Mouse (Mus musculus): ENCODE measurements around the gene Gnb1l. TPM values are rescaled to one million over a fixed set of nuclear protein-coding genes. Genes with fewer than 3 reads are reported as not detected.

The Gnb1l gene
- polyA plus RNA-seq, 1 experiment, result 11.3 TPM

GRCm38 (mm10) chr16:18581623-18582205 lies 83.2 kb downstream of the Gnb1l start:
- WGBS, result 2% methylated on average over 66 of the region's 66 CpGs
- TF ChIP-seq POLR2A (IDR thresholded peaks at IDR 0.05; ENCODE audit: borderline replicate concordance, control insufficient read depth, low read depth, low read length), result no peak
- no peak for TF ChIP-seq CTCF (IDR thresholded peaks at IDR 0.05; ENCODE audit: control insufficient read depth, insufficient read depth, low read length)
- H3K4me1 ChIP-seq (ENCODE audit: control insufficient read depth, insufficient read depth, low read length), result no peaks in the 10 kb centered on the region
- no peak overlapping the region for H3K27ac ChIP-seq (ENCODE audit: control insufficient read depth, insufficient read depth, low read depth, low read length, poor library complexity)
- H3K4me3 ChIP-seq (replicated peaks; ENCODE audit: control insufficient read depth, low read depth, low read length), result no peak overlapping the region

GRCm38 (mm10) chr16:18582426-18583148 lies 84.1 kb downstream of the Gnb1l start:
- no peak overlapping the region for H3K4me3 ChIP-seq (replicated peaks; ENCODE audit: control insufficient read depth, low read depth, low read length)
- WGBS, result 4% methylated on average over 67 of the region's 67 CpGs
- TF ChIP-seq POLR2A (IDR thresholded peaks at IDR 0.05; ENCODE audit: borderline replicate concordance, control insufficient read depth, low read depth, low read length), result no peak
- TF ChIP-seq CTCF (IDR thresholded peaks at IDR 0.05; ENCODE audit: control insufficient read depth, insufficient read depth, low read length), result no peak
- no peaks in the 10 kb centered on the region for H3K4me1 ChIP-seq (ENCODE audit: control insufficient read depth, insufficient read depth, low read length)
- H3K27ac ChIP-seq (ENCODE audit: control insufficient read depth, insufficient read depth, low read depth, low read length, poor library complexity), result no peak overlapping the region

- H3K4me1 ChIP-seq (ENCODE audit: control insufficient read depth, insufficient read depth, low read length), result no peaks in the 10 kb centered on the region
- H3K4me3 ChIP-seq (replicated peaks; ENCODE audit: control insufficient read depth, low read depth, low read length), result no peak overlapping the region
- TF ChIP-seq CTCF (IDR thresholded peaks at IDR 0.05; ENCODE audit: control insufficient read depth, insufficient read depth, low read length) (no peak), POLR2A (IDR thresholded peaks at IDR 0.05; ENCODE audit: borderline replicate concordance, control insufficient read depth, low read depth, low read length) (no peak)
- no peak overlapping the region for H3K27ac ChIP-seq (ENCODE audit: control insufficient read depth, insufficient read depth, low read depth, low read length, poor library complexity)
- 61% methylated on average over 10 of the region's 10 CpGs for WGBS
Observed at GRCm38 (mm10) chr16:18583169-18583568, 84.7 kb downstream of the Gnb1l start.

- Histone ChIP-seq H3K4me3 (replicated peaks; ENCODE audit: control insufficient read depth, low read depth, low read length) (no peak overlapping the region), H3K4me1 (ENCODE audit: control insufficient read depth, insufficient read depth, low read length) (no peaks in the 10 kb centered on the region)
- WGBS, result 66% methylated on average over 10 of the region's 10 CpGs
Observed at GRCm38 (mm10) chr16:18583673-18584357, 85.3 kb downstream of the Gnb1l start.

GRCm38 (mm10) chr16:18584901-18585510 lies 86.5 kb downstream of the Gnb1l start:
- WGBS, result 70% methylated on average over 10 of the region's 10 CpGs

More at GRCm38 (mm10) chr16:18583673-18584357, 85.3 kb downstream of the Gnb1l start:
- TF ChIP-seq POLR2A (IDR thresholded peaks at IDR 0.05; ENCODE audit: borderline replicate concordance, control insufficient read depth, low read depth, low read length), result no peak
- TF ChIP-seq CTCF (IDR thresholded peaks at IDR 0.05; ENCODE audit: control insufficient read depth, insufficient read depth, low read length), result no peak
- H3K27ac ChIP-seq (ENCODE audit: control insufficient read depth, insufficient read depth, low read depth, low read length, poor library complexity), result no peak overlapping the region

GRCm38 (mm10) chr16:18585676-18586075 lies 87.2 kb downstream of the Gnb1l start:
- TF ChIP-seq CTCF (IDR thresholded peaks at IDR 0.05; ENCODE audit: control insufficient read depth, insufficient read depth, low read length) (no peak), POLR2A (IDR thresholded peaks at IDR 0.05; ENCODE audit: borderline replicate concordance, control insufficient read depth, low read depth, low read length) (no peak)
- no peaks in the 10 kb centered on the region for H3K4me1 ChIP-seq (ENCODE audit: control insufficient read depth, insufficient read depth, low read length)
- WGBS, result 40% methylated on average over 10 of the region's 10 CpGs
- no peak overlapping the region for H3K4me3 ChIP-seq (replicated peaks; ENCODE audit: control insufficient read depth, low read depth, low read length)
- H3K27ac ChIP-seq (ENCODE audit: control insufficient read depth, insufficient read depth, low read depth, low read length, poor library complexity), result no peak overlapping the region

More at GRCm38 (mm10) chr16:18584901-18585510, 86.5 kb downstream of the Gnb1l start:
- no peak for TF ChIP-seq POLR2A (IDR thresholded peaks at IDR 0.05; ENCODE audit: borderline replicate concordance, control insufficient read depth, low read depth, low read length)
- TF ChIP-seq CTCF (IDR thresholded peaks at IDR 0.05; ENCODE audit: control insufficient read depth, insufficient read depth, low read length), result no peak
- H3K27ac ChIP-seq (ENCODE audit: control insufficient read depth, insufficient read depth, low read depth, low read length, poor library complexity), result no peak overlapping the region
- H3K4me3 ChIP-seq (replicated peaks; ENCODE audit: control insufficient read depth, low read depth, low read length), result no peak overlapping the region
- H3K4me1 ChIP-seq (ENCODE audit: control insufficient read depth, insufficient read depth, low read length), result no peaks in the 10 kb centered on the region

- 7% methylated on average over 83 of the region's 83 CpGs for WGBS
- TF ChIP-seq POLR2A (IDR thresholded peaks at IDR 0.05; ENCODE audit: borderline replicate concordance, control insufficient read depth, low read depth, low read length), result no peak
- no peak for TF ChIP-seq CTCF (IDR thresholded peaks at IDR 0.05; ENCODE audit: control insufficient read depth, insufficient read depth, low read length)
- no peak overlapping the region; the same call in 1 of the 2 replicates for H3K27ac ChIP-seq (ENCODE audit: control insufficient read depth, insufficient read depth, low read depth, low read length, poor library complexity)
- H3K4me1 ChIP-seq (ENCODE audit: control insufficient read depth, insufficient read depth, low read length), result no peaks in the 10 kb centered on the region
- H3K4me3 ChIP-seq (replicated peaks; ENCODE audit: control insufficient read depth, low read depth, low read length), result no peak overlapping the region
Observed at GRCm38 (mm10) chr16:18586076-18586905, 87.8 kb downstream of the Gnb1l start.

Measured in bone marrow, adult 2 months (tissue).